ENCODE assay signal across 8 mouse cellular contexts in the genomic region with DNA sequence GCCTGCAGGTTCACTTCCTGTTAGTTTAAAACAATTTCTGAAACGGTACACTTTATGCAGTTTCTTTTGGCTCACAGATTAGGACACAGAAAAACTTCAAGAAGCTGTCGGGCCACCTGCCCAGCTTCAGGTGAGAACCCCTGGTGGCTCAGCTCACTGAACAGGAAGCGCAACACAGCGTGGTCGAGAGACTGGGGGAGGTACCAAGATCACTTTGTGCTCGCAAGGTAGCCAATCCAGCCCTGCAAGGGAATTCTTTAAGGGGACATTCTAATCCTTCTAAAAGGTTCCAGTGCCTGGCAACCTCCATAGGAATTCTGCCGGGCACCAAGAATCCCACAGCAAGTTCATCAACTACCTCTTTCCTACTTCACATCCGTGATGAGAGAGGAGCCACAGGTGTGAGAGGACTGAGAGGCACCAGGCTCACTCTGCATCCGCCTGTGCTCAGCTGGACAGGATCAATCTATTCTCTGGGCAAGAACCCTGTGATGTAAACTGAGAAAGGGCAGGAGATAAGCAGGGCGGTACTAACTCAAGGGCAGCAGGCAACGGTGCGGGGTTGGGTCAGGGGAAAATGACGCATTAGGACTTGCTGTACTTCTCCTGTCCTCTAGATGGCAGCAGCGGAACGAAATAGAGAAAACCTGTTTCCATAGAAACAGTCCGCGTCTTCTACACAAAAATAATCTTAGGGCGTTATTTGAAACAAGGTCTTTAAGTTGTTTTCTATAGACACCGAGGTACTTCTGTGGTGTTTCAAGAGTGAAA.
DNase-seq lines count a peak whose midpoint lies in the region; ATAC-seq lines count a peak whose summit lies in the region.

No protein-coding gene starts in this region.

- H3K27me3 ChIP-seq in hindbrain, embryonic 13.5 days: peaks cover 17% of the 10 kb centered on the region

- ATAC-seq in hindbrain, embryonic 13.5 days (ENCODE audit: low FRiP score): peak; percentile 65

- H3K9me3 ChIP-seq in hindbrain, embryonic 13.5 days: no peaks in the 10 kb centered on the region

- H3K36me3 ChIP-seq in hindbrain, embryonic 13.5 days: no peaks in the 10 kb centered on the region

- 2% methylated on average over 19 of the region's 19 CpGs for WGBS in hindbrain, embryonic 13.5 days

- H3K4me1 ChIP-seq in hindbrain, embryonic 13.5 days (replicated peaks): peaks cover 11% of the 10 kb centered on the region

- no peak overlapping the region for H3K9ac ChIP-seq in hindbrain, embryonic 13.5 days

- H3K4me2 ChIP-seq in hindbrain, embryonic 13.5 days: peak overlapping the region; percentile 48

- DNase-seq in R1 (ENCODE audit: low read depth, low spot score): peak; percentile 88
- peak; percentile 82 to 84 for DNase-seq in cerebellum, postnatal 14 days
- DNase-seq in frontal cortex, postnatal 25 days (ENCODE audit: low spot score in 2 of 2): peak; percentile 52 to 68
- DNase-seq in layer of hippocampus, postnatal 14 days (ENCODE audit: low spot score in 2 of 2): peak; percentile 63 to 73
- peak; percentile 80 for DNase-seq in lung, postnatal 10 days
- peak; percentile 53 for DNase-seq in retina, adult 2 months (ENCODE audit: low read depth, low spot score)
- DNase-seq in thymus, postnatal 36 days: peak; percentile 35 to 50

- no peak overlapping the region for H3K27ac ChIP-seq in hindbrain, embryonic 13.5 days

- H3K4me3 ChIP-seq in hindbrain, embryonic 13.5 days: 0 out of 2 replicates have a peak overlapping the region, but pooled peaks have one; percentile 19
